Mouse (Mus musculus) right cerebral cortex, adult 2 months (tissue): ENCODE data around the gene Prr5l.

ENCODE experiments used
- DNase-seq, 2 experiments: peaks; one replicate each; pipeline ENCODE4 v3.0.0; 2021 to 2022; ENCODE audit warnings: low spot score in 2 of 2

Prr5l gene

DNA sequence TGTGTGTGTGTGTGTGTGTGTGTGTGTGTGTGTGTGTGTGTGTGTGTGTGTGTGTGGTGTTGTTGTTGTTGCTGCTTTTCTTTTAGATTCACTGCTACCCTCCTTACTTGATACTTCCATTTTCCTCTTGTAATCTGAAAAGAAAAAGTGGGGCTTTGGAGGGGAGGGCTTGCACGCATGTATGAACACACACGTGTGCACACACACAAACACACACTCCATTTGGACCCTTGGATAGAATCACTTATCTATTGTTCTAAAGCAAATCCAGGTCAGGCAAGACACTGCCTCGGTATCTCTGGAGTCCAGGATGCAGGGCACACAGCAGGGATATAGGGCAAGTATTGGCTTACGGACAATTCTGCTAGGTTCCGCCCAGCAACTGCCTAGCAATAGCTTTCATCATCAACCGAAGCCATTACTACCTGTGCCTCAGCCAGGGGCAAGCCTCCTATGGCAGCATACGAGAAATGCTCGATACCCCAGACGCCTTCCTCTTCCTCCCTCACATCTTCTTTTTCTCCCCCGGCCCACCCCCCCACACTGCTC, 159.4 kb downstream of the Prr5l start:
- no peak for DNase-seq

DNA sequence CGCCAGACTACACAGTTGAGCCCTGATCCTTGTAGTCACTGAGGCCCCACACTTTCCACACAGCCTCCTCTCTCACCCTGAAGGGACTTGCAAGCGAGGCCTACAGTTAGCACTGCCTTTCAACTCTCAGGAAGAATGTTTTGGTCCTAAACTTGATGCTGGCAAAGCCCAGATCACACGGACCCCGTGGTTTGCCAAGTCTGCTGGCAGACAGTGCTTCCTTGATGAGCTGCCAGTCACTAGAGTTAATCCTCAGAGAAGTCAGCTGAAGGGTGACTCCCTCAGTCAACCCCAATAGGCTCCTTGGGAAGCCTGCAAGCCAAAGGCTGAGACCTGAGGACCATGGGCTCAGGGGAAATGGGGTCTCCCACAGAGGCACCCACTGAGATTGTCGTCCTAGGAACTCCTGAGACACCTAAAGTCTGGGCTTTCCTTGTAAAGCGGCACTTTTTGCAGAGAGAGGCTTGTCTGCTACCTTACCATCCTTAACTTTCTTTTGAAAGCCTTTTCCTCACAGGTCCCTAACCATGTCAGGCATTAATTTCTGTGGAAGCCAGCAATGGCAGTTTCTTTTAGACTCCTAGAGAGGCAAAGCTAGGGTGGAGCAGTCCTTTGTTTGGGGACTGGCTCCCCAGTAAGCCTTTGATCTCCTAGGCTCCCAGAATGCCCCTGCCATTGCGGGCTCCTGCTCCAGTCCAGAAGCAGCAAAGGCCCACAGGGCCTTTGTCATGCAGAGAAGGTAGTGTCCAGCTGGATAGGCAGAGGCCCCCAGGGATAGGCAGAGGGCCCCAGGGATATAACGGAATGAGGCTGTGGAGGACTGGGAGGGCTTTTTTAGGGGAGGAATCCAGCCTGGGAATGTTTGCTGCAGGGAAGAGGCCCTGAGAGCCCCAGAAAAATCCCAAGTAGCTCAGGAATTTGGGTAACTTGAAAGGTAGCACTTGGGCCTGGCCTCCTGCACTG, 160.2 kb downstream of the Prr5l start:
- DNase-seq: no peak

DNA sequence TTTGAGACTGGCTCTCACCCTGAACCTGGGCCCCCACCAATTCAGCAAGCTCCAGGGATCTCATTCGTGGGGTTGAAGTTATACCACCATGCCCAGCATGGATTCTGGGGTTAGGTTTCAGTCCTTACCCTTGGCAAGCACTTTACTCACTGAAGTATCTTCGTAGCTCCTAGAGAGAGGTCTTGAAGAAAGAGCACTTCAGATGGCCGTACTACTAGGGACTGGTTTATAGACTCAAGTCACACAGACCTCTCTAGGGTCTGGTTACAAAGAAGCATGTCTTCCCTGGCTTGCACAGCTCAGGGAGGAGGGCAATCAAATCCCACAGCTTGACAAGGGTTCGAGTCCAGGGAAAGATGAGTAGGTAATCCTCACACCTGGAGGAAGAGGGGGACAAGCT, 161.0 kb downstream of the Prr5l start:
- DNase-seq: no peak

DNA sequence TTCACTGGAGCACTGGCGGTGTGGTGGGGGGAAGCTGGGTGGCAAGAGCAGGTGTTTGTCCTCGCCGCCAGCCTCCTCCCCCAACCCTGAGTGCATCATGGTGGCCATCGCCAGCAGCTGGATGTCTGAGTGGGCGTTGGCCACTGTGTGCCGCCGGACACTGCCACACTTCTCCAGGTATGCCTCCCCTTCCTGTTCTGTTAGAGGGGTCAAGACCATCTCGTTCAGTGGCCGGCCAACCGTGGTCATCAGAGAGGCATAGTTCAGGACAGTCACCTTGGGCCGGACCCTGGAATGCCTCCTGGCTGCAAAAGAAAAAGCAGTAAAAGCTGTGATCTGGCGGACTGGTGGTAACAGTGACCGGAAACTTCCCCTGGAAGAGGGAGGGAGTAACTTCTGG, 165.7 kb downstream of the Prr5l start:
- DNase-seq: no peak

DNA sequence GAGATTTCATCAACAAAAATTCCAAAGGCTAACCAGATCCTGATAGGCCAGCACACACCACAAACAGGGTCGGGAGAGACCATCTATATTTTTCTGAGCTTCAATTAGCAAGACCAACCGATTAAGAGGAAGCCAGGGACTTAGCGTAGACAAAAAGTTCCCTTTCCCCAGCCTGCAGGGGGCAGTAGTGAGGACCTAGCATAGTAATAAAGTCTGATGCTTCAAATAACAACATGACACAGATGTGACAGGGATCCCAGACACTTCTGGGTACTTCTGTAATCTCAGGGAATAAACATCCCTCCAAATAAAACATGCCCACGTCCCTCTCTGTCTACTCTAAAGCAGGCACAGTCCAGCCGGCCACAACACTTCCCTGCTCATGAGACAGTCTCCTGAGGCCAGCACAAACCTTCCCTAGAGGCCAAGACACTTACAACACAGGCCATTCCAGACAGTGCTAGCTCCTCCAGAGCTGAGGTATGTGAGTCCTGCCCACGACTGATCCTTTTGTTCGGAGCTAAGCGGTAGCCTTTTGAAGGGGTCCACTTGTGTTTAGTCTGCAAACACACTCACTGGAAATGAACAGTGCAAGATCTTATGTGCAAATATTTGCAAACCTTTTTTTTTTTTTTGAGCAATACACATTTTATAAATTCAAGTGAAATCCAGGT, 167.0 kb downstream of the Prr5l start:
- DNase-seq: no peak

DNA sequence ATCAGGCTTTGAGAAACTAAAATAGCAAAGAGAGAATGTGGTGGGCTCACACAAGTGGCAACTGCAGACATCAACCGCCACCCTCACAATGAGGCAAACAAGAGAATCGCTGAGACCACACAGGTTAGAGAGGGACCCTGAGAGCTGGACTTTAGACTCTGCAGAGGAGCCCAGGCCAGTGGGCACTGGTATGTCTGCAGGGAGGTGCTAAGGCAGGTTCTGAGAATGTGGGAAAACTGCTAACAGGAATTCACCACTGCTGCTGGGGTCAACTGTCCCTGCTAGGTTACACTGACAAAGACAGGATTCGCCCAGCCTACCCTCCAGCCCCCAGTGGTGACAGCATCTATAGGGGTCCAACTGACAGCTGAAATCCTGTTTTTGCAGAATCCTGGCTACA, 171.2 kb downstream of the Prr5l start:
- DNase-seq: no peak

DNA sequence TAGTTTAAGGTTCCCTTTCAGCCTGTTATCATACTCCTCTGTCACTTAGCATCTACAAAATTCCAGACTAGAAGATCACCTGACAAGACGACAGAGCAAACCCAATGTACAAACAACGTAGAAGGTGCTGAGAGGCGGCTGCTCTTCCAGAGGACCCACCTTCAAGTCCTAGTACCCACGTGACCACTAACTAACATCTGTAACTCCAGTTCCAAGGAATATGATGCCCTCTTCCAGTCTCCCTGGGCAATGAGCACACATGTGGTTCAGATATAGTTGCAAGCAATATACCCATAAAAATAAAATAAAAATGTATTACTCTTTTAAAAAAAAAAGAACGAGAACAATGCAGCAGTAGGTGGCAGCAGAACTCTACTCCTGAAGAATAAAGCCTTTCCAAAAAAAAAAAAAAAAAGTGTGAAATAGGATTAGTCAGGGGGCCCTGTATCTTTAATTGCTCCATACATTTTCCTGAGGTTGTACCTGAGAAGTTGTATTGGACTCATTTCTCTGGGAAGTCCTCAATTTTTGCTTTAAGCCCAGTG, 176.8 kb downstream of the Prr5l start:
- DNase-seq: peak in 1 of 2 experiments; percentile 38

DNA sequence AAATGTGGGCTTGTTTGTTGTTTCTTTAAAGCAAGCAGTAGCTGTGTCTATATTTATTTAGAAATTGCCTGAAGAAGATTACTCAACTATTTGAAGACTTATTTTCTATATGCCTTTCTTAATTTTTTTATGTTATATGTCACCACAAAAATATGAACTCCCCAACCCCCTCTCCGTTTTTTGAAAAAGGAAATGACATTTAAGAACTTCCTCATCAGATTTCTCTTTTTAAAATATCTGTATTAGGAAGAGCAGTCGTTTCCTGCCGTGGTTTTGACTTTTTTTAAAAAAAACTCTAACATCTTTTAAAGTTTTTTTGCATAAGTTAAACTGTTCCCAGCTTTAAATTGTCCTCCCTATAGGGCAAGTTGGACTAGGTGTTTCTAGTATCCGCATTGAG, 183.5 kb downstream of the Prr5l start:
- no peak for DNase-seq

DNA sequence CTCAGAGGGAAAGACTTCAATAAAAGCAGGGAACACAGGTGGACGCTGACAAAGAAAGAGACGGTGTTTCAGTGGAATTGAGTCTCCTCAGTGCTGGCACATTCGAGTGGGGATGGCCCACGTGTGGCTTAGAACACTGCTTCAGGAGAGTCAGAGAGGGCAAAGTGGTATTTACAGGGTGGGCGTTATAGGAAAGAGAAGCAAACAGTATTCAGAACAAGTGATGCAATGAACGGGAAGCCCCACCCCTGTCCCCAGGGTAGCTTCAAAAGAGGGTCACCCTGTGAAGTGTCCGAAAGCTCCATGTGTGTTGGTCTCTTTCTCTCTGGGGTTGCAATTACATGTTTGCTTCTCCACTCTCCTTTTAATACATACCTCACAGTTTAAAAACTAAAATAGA, 187.2 kb downstream of the Prr5l start:
- no peak for DNase-seq

DNA sequence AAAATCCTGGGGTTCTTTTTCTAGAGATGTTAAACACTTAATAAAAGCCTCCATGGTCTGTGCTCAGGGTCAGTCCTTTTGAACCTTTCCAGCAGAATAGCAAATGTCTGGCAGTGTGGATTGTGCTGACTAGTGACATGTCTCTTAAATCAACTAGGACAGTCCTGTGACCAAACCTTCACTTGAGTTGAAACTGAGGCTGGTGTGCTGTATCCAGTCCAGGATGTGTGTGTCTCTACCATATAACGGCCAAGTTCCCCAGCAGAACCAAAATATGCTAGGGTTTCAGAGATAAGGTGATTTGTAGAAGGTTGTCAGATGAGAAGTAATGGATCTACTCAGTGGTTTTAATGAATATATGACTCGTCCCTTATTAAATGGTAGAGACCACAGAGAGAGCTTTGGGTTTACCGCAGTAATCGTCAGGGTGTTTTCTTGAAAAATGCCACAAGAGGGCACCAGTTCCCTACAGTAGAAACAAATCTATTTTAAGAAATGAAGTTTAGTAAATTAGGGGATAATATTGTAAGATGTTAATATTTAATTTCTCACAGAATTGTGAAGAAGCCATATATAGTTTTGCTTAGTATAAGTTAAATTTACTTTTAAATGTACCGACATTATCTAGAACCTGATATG, 189.1 kb downstream of the Prr5l start:
- peak; percentile 30 to 58 for DNase-seq

DNA sequence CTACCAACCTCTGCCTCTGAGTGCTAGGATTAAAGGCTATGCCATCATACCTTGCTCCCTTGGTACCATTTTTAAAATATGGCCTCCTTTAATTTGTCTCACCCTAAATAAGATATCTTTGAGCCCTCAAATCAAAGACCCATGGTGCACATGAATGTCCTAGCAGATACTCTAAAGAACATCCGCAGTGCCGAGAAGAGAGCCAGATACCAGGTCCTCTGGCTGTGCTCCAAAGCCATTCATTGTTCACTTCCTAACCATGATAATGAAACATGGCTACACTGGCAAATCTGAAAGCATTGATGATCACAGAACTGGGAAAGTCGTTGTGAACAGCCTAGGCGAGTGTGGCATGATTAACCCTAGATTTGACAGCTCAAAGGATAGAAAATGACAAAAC, 189.8 kb downstream of the Prr5l start:
- DNase-seq: no peak

DNA sequence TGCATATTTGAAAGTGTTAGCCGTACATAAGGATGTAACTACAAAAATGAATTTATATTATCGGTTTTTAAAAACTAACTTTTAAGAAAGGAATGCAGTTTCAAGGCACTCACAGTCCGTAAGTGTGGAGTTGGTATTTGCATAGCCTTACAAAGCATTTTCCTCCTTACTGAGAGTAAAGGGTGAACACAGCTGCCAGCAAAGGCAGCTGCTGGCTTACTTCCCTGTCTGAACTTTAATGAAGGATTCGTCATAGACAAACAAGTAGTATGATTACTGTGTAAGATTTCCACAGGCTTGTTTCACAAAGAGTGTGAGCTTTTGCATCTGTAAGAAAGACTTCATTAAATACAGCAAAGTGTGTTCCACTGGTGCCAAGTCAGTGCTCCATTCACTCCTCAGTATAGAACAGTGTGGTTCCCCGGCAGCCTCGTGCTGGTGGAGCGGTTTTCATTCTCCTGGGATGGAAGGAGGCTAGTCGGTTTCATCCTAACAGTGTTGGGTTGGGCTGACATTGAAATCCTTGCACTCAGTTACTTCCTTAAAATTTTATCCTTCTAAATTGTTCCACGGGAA, 192.5 kb downstream of the Prr5l start:
- no peak for DNase-seq

DNA sequence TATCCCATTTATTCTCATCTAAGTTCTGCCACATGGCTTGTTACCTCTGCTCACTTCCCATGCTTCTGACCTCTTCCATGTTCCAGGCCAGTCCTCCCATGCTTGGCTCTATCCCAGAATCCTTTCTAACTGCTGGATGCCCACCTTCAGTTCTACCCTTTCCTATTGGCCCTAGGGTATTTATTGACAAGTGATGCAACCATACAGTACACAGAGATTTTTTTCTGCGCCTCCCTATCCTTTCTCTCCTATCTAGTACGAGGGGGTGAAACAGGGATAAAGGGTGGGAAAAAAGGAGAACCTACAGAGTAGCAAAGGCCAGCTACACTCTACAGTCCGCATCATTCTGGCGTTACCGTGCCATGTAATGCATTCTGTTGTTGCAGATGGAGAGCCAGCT, 194.8 kb downstream of the Prr5l start:
- no peak for DNase-seq

DNA sequence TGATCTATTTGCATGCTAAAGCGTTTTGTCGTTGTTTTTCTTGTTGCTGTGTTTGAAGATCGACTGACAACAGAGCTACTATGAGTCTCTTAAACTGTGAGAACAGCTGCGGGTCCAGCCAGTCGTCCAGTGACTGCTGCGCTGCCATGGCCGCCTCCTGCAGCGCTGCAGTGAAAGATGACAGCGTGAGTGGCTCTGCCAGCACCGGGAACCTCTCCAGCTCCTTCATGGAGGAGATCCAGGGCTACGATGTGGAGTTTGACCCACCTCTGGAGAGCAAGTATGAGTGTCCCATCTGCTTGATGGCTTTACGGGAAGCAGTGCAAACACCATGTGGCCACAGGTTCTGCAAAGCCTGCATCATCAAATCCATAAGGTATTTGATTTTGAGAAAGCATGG, 198.4 kb downstream of the Prr5l start:
- DNase-seq: no peak

DNA sequence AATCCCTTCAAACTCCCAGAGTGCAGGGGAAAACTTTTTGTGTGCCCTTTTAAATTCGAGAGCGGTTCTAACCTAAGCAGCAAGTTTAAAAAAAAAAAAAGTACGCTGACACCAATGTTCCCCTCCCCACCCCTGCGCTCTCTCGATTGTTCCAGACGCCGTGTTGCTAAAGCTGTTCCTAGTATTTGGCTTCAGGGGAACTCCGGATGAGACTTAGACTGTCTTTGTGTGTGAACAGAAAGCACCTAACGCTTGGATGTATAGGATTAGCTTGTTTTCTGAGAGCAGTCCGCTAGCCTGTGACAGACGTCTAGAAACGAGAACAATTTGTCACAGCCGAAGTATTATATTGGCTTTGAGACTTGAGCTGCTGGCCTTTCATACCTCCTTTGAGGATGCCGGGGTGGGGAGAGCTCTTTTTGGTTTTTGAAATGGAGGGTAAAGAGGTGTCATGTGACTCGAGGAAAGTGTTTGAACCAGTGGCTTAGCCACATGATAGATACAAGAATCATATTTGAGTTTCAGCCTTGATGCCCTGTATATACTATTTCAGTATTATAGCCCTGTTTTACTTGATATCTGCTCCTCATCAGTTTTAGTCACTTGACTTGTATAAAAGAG, 203.6 kb downstream of the Prr5l start:
- DNase-seq: no peak

DNA sequence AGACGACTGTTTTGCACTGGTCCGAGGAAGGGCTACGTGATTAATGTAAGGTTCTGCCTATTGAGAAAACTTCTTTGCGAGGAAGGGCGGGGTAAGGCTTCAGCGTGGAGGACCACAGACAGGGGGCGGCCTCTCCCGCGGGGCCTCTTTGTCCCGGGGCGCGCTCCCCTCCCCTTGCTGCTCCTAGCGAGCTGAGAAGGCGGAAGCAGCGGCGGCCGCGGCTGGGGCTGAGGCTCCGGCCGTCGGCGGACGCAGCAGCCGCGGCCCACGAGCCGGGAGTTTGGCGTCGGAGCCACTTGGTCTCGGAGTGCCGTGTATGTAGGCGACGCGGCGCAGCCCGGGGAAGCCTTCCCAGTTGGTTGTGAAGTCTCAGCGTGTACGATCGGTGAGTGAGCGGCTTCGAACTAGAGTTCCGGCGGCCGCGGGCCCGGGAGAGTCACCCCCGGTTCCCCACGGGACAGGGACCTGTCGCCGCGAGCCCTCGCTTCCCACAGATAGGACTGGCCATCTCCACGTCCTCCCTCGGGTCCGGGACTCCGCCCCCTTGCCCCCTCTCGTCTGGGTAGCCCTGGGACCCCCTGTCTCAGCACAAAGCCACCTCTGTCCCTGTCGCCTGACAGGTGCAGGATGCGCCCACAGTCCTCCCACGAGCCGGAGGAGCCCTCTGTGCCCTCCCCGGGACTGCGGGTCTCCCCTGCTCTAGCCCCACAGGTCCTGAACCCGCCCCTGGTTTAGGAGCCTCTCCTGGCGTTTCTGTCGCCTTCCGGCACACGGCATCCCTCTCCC, 204.4 kb downstream of the Prr5l start, which contains the start of gene Traf6:
Traf6 (plus strand) TSS at position 194 of the 786 bp plus-strand sequence.
- peak; percentile 83 for DNase-seq

DNA sequence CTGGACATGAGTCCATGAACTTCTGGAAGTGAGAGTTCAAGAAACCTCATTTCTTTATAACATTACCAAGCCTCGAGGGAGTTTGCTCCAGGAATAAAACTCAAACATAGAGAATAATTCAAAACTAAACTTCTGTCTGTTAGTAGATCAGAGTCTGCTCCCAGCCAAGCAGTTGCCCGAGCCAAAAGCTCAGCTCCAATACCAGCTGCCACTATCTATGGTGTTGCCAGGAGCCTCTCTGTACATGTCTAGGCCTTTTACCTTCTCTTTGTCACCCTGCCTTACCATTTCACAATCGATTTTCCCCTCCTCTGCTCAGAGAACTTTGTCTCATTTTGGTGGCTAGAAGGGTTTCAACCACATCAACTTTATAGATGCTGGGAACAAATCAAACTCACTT, 209.3 kb downstream of the Prr5l start:
- DNase-seq: no peak

DNA sequence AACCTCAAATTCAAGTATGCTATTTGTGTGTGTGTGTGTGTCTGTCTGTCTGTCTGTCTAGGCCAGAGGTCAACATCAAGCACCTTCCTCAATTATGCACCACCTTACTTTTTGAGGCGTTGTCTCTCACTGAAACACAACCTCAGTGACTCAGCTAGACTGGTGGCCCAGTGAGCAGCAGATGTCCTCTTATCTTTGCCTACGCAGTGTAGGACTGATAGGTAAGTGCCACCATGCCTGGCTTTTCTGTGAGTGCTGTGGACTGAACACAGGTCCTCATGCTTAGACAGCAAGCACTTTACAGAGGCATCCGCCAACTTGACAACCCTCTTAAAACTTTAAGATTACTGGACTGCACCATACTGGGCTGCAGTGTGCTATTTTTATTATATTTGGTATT, 214.1 kb downstream of the Prr5l start:
- DNase-seq: no peak

DNA sequence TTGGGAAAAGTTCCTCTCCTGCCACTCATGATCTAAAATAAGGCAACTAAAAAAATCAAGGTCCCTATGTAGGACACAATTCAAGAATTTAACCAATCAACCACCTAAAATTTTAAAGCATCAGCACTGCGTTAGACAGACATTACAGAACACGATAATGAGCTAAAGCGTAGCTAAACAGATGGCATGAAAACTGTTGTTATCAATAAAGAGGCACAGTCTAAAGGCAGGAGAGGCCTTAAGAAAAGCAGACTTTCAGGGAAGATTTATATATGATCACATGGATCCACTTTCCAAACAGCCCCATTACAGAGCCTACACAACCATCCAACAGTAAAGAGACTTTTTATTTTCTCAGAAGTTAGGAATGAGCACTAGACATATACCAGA, 217.1 kb downstream of the Prr5l start:
- DNase-seq: no peak

DNA sequence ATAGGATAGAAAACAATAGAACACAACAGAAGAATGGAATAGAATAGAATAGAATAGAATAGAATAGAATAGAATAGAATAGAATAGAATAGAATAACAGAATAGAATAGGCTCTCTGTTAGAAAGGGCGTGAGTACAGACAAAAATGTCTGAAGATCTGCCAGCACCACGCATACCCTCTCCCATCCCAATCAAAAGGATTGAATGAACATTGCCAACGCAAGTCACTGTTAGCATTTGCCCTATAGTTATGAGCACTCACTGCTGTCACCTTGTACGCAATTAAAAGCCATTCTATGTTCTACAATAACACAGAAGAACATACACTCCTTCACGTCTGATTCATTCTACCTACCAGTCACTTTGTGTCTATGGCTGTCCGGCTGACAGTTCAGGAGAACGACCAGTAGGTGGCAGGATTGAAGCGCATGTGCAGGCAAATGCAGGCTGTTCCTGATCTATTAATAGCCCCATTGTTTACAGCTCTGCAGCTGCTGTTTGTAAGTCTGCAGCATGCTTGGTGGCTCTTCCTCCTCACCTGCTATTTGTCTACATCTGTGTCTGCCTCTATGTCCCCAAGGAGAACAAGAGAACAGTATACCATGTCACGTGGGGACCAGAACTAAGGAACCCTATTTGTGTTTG, 217.6 kb downstream of the Prr5l start:
- peak; percentile 75 to 81 for DNase-seq
